Mouse (Mus musculus): ENCODE measurements around the gene Gm5136.

DNA sequence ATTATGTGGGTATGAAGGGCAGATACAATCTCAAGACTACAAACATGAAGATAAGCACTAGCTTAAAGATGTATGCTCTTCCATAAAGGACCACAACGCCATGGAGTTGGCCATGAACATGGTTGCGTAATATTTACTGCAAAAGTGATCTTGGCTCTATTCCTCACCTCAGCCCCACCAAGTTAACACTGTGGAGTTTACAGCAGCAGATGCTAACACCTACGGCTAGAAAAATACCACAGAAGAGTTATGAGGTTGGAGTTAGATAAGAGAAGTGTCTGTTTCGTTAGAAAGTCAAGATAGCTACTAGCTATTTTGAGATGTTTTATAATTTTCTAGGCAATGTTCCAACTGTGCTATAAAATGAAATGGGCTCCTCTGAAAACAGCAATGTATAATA, 43.1 kb downstream of the Gm5136 start:
- no peak for TF ChIP-seq CTCF (IDR thresholded peaks at IDR 0.05; ENCODE audit: low read depth, low read length)
- no peak for TF ChIP-seq EP300 (IDR thresholded peaks at IDR 0.05; ENCODE audit: insufficient read depth, low read depth, low read length)
- no peak for TF ChIP-seq POLR2A (IDR thresholded peaks at IDR 0.05; ENCODE audit: insufficient read depth, low read length)

Data from ES-Bruce4 (cell line).